Mouse (Mus musculus) kidney, postnatal 4 days (tissue): ENCODE results near the gene Prss38.
A peak's percentile ranks its signal among the peaks of the same experiment; 100 is the strongest.
"Not testable (repeated sequence)": the region's sequence is repeated elsewhere in the genome, so short reads cannot be mapped to it uniquely, and the experiment has no call there.

ENCODE experiments used
- DNase-seq, 2 experiments: peaks; one replicate each; pipeline ENCODE4 v3.0.0; 2021; ENCODE audit warnings: mixed read lengths in 2 of 2

Gene Prss38

GRCm38 (mm10) chr11:59369848-59370247, 5.6 kb downstream of the Prss38 start:
- DNase-seq = no peak

- not testable (repeated sequence) for DNase-seq
Measured at GRCm38 (mm10) chr11:59367955-59368354, 7.5 kb downstream of the Prss38 start.

DNA sequence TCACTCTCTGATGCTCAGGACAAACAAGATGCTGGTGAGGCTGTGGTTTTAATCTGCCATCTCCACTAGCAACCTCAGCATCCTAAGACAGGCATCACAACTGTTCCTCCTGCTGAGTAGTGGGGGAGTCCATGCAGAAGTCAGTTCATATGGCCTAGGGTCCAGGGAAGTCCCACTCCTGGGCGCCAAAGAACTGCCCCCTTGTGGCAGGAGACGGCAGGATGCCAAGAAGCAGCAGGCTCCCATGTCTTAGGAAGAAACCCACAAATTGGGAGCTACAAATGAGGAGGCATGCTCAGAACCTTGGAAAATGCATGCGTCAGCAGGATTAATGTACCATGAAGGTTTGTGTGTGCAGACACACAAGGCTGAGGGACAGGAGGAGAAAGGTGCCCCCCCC, 8.8 kb downstream of the Prss38 start:
- peak; percentile 68 to 76 for DNase-seq

- DNase-seq = no peak
Measured at GRCm38 (mm10) chr11:59366031-59366430, 9.4 kb downstream of the Prss38 start.

GRCm38 (mm10) chr11:59364417-59364816, 11.0 kb downstream of the Prss38 start:
- peak; percentile 37 to 51 for DNase-seq

DNA sequence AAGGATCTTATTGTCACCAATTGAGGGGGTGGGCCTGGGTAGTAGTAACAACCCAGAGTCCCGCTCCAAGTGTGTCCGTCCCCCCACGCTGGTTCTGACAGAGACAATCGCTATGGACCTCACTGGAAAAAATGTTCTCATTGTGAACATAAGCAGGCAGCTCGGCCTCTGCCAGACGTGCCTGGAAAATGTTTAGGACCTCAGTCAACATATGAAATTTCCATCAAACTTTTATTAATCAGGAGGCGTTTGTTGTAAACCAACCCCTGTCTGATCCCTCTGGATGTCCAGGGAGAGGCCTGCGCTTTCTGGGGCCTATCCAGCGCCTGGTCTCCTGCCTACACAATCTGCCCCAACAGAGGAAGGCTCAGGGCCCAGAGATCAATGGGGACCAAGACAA, 11.4 kb downstream of the Prss38 start:
- DNase-seq = no peak

GRCm38 (mm10) chr11:59361291-59361690, 14.2 kb downstream of the Prss38 start:
- no peak for DNase-seq

GRCm38 (mm10) chr11:59356874-59357289, 18.6 kb downstream of the Prss38 start:
- peak; percentile 45 to 56 for DNase-seq

GRCm38 (mm10) chr11:59354793-59355192, 20.7 kb downstream of the Prss38 start:
- DNase-seq = no peak

- no peak for DNase-seq
Measured at GRCm38 (mm10) chr11:59350326-59350725, 25.1 kb downstream of the Prss38 start.

DNA sequence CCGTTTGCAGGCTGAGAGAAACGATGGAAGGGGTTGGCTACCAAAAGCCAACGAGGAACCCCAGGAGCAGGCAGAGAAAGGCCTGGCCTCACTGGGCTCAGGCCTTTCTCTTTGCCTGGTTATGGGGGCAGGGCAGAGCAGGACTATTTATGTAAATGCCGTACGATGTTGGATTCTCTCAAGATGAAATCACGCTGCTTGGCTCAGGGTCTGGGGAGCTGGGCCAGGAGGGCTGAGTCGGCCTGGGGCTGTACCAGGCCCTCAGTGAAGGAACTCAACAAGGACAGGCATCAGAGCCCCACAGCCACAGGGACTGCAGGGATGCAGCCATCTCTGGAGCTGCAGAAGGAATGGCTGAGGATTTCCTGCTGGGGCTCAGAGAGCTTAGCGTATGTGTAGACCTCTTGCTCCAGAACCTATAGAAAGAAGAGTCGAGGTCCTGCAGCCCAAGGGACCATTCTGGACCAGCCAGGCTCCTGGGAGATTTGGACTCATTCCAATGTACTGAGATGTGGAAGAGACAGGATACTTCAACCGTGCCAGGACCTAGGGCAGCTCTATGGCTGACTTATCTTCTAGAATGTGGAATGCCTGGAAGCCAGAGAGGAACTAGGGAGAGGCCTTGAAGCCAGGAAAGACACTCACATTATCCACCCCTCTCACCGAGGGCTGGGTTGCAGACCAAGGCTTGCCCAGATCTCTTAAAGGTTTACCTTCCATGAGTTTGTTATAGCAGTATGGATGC, 29.1 kb downstream of the Prss38 start:
- DNase-seq = no peak

DNA sequence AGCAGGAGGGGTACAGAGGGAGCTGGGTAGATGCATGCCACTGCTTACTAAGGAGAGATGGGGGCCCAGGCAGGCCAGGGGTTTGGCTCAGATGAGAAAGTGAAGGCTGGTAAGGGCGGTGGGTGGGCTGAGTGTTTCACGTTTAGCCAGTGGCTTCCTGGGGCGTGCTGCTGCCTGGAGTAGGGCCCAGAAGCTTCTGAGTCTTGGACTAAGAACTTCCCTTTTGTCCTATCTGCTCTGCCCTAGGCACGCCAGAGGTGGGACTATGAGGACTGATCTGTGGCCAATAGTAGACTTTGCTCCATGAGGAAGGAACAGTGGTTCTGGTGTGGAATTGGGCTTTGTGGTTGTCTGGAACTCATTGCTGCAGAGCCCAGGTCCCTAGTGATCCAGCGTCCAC, 32.5 kb downstream of the Prss38 start:
- DNase-seq = no peak

GRCm38 (mm10) chr11:59338736-59339120, 36.7 kb downstream of the Prss38 start:
- no peak for DNase-seq

DNA sequence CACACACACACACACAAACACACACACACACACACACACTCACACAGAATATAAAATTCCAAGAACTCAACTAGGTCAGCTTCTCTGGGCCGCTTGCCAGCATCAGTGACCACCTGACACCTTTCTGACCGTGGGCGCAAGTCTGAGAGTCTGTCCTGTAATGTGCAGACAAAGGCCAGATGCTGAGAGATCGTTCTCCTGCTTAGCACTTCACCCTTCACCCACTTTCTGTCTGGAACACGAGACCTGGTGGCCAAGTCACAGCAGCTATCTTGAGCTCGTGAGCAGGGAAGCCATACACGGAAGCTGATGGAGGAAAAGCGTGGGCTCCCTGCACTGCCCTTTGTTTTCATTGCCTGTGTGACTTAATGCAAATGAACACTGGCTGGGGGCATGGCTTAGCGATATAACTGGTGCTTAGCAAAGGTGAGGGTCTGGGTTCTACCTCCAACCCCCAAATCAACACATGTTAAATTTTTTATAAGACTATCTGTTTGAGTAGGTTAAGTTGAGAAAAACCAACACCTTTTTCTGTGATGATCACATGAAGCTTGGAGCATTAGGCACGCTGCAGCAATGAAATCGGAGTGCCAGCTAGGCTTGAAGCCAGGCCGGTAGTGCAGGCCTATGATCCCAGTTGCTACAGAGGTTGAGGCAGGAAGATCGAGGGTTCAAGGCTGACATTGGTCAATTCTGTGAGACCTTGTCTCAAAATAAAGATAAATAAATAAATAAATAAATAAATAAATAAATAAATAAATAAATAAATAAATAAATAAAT, 37.3 kb downstream of the Prss38 start:
- DNase-seq = peak; percentile 69 to 82

- DNase-seq = no peak
Measured at GRCm38 (mm10) chr11:59336381-59336780, 39.1 kb downstream of the Prss38 start.

DNA sequence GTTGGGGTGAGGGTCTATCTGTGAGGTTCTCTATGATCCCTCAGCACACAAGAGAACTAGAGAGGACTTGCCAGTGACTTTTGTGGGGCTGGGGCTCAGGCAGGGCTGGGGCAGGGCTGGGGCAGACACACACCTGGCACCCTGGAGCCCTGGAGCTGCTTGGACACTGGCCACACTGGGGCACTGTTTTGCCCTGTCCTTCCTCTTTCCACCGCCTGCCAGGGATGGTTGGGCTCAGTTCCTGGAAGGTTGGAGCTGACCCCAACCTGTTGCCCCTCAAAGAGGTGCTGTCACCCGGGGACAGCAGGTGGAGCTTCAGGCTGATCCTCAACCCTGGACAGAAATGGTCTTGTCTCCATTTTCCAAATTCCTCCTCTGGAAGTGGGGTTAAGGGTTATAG, 39.5 kb downstream of the Prss38 start:
- DNase-seq = no peak

DNA sequence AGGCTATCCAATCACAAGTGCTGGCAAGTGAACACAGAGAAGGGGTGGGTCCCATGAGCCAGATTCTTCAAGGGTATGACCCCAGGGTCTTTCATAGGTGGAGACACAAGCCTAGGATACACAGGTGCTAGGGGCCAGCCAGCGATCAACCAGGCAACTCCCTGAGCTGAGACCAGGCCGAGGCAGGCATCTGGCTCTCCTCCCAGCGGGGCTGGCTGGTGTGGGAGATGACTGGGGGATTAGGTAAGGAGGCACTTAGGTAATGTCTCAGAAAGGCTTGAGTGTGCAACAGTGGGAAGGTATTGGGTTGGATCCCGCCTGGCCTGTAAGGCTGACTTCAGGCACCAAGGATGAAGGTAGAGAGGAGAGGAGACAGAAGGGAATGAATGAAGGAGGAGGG, 40.3 kb downstream of the Prss38 start:
- DNase-seq = no peak

DNA sequence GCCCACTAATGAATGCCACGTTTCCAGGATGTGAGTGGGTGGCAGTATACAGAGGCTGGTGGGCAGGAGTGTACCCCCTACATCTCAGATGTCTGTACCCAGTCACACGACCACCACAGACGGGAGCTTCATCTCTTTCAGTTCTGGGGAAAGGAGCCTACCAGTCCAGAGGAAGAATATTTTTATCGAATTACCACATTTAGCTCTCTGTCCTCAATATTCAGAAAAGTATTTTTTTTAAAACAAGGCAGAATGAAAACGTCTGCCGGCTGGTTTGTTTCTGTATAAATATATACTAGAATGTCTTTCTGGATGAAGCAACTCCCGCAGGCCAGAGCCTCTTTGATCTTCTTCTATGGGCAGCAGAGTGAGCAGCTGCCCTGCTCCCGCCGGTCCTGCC, 42.5 kb downstream of the Prss38 start:
- no peak for DNase-seq

DNA sequence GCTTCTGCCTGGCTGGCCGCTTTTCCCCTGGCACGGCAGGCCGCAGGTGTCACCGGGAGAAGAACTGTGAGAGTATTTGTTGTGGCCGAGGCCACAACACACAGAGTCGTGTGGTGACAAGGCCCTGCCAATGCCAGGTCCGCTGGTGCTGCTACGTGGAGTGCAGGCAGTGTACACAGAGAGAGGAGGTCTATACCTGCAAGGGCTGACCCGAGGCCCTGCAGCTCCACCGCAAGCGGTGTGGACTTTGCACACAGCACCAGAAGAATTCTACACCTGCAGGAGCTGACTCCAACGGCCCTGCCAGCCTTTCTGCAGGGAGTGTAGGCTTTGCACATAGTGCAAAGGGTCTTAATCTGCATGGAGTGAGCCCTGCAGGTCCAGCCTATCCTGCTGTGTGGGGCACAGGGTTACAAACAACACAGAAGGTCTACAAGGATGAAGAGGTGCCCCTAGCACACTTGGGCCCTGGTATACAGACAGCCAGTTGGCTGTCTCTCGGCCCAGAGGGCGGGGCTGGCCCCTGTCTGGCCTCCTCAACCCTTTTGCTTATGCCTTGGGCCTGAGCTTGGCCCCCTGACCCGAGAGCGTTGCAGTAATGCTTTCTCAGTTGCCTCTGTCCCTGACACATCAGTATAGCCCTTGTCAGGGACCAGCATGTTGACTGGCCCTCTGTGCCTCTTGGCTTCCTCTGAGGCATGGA, 44.1 kb downstream of the Prss38 start:
- DNase-seq = no peak

DNA sequence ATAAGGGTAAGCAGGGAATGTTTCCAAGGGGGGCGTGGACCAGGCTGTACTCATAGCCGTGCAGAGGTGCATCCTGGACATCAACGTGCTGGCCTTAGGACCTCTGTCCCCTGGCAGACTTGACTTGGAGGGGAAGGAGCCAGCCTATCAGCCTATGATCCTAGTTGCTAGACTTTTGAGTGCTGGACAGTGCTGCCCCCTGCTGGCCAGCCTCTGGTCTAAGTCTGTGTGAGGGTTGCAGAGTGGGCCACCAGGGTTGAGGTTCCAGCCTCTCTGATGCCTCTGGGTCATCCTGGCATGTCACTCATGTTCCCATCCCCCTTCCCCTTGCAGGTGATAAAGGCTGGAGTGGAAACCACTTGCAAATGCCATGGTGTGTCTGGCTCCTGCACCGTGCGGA, 44.9 kb downstream of the Prss38 start:
- peak; percentile 88 to 90 for DNase-seq

- peak in 1 of 2 experiments; percentile 46 for DNase-seq
Measured at GRCm38 (mm10) chr11:59329616-59330015, 45.8 kb downstream of the Prss38 start.

DNA sequence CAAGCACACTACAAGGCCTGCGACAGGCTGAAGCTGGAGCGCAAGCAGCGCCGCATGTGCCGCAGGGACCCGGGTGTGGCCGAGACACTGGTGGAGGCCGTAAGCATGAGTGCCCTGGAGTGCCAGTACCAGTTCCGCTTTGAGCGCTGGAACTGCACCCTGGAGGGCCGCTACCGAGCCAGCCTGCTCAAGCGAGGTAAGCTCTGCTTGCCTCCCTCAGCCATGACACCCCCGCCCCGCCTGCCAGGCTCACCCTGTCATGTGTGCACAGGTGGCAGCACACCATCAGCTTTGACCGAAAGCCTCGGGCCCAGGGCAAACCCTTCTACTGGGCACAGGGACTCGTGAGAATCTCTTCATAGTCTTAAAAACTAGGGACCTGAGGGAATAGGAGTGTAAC, 47.8 kb downstream of the Prss38 start:
- peak; percentile 56 to 75 for DNase-seq

DNA sequence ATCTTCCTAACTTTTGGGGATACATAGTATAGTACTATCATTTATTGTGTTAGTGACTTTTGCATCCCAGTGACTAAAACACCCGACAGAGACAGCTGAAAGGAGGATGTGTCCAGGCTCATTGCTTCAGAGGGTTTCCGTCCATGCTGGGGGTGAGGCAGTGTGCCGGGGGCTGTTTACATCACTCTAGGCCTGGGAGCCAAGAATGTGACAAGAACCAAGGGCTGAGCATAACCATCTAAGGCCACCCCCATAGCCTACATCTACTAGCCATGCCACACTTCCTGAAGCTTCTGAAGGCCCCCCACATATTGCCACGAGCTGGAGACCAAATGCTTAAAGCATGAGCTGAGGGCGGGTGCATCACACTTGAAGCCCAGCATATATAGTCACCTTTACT, 50.7 kb downstream of the Prss38 start:
- no peak for DNase-seq

GRCm38 (mm10) chr11:59322988-59323387, 52.5 kb downstream of the Prss38 start:
- DNase-seq = no peak
